Mouse (Mus musculus): ENCODE results near the gene Cadps.

GRCm38 (mm10) chr14:12349334-12350090, 473.4 kb downstream of the Cadps start:
- TF ChIP-seq CTCF (IDR thresholded peaks at IDR 0.05; ENCODE audit: low read depth) (no peak), EP300 (IDR thresholded peaks at IDR 0.05; ENCODE audit: low read depth) (no peak)

Data from liver, postnatal 0 days (tissue).